Mouse (Mus musculus) E14TG2a.4 (cell line): ENCODE measurements around the gene Pitpna.

ENCODE experiments used
- H3K27me3 ChIP-seq: 2 replicates; pipeline ENCODE4 v1.6.1; 2014; ENCODE audit warnings: low read length, control low read depth; ENCODE audit not compliant: insufficient read depth
- H3K36me3 ChIP-seq: 2 replicates; pipeline ENCODE4 v1.6.1; 2014; ENCODE audit warnings: low read length, control low read depth; ENCODE audit not compliant: insufficient read depth
- H3K4me1 ChIP-seq: replicated peaks from 2 replicates; pipeline ENCODE4 v1.6.1; 2014; ENCODE audit warnings: low read depth, low read length, control low read depth
- H3K4me3 ChIP-seq: replicated peaks from 2 replicates; pipeline ENCODE4 v1.5.1; 2014; ENCODE audit warnings: mild to moderate bottlenecking, low read length
- H3K9me3 ChIP-seq: 2 replicates; pipeline ENCODE4 v1.6.1; 2014; ENCODE audit warnings: low read length, control low read depth
- CTCF ChIP-seq: conservative IDR thresholded peaks from 2 replicates; pipeline ENCODE4 v1.5.1; 2014; ENCODE audit warnings: low read length
- NANOG ChIP-seq: IDR thresholded peaks from 2 replicates; pipeline ENCODE4 v1.6.1; 2014; ENCODE audit warnings: borderline replicate concordance, low read length, mixed read lengths
- POU5F1 ChIP-seq: IDR thresholded peaks from 2 replicates; pipeline ENCODE4 v1.6.1; 2014; ENCODE audit warnings: low read length, borderline replicate concordance

Gene Pitpna

GRCm38 (mm10) chr11:75560530-75561409 is 27.1 kb upstream of the Pitpna start:
- Histone ChIP-seq H3K27me3 (no peaks in the 10 kb centered on the region), H3K36me3 (peaks cover 49% of the 10 kb centered on the region), H3K4me3 (no peak overlapping the region), H3K4me1 (peaks cover 40% of the 10 kb centered on the region), H3K9me3 (no peaks in the 10 kb centered on the region)
- no peak for TF ChIP-seq NANOG
- no peak for TF ChIP-seq POU5F1
- TF ChIP-seq CTCF, result no peak

GRCm38 (mm10) chr11:75561410-75561791 is 26.5 kb upstream of the Pitpna start:
- H3K4me3 ChIP-seq, result no peak overlapping the region
- TF ChIP-seq CTCF (no peak), POU5F1 (no peak), NANOG (no peak)
- H3K36me3 ChIP-seq, result peaks cover 54% of the 10 kb centered on the region
- H3K27me3 ChIP-seq, result no peaks in the 10 kb centered on the region
- no peaks in the 10 kb centered on the region for H3K9me3 ChIP-seq
- peaks cover 36% of the 10 kb centered on the region for H3K4me1 ChIP-seq

- Histone ChIP-seq H3K4me1 (peaks cover 22% of the 10 kb centered on the region), H3K27me3 (no peaks in the 10 kb centered on the region), H3K36me3 (peaks cover 68% of the 10 kb centered on the region), H3K4me3 (no peak overlapping the region), H3K9me3 (no peaks in the 10 kb centered on the region)
- TF ChIP-seq CTCF (no peak), POU5F1 (no peak), NANOG (no peak)
These were observed 25.1 kb upstream of the Pitpna start for GRCm38 (mm10) chr11:75562840-75563239.

GRCm38 (mm10) chr11:75563851-75564548 is 23.9 kb upstream of the Pitpna start:
- no peaks in the 10 kb centered on the region for H3K9me3 ChIP-seq
- no peaks in the 10 kb centered on the region for H3K27me3 ChIP-seq
- H3K4me3 ChIP-seq, result no peak overlapping the region
- peaks cover 78% of the 10 kb centered on the region for H3K36me3 ChIP-seq
- TF ChIP-seq NANOG (no peak), POU5F1 (no peak), CTCF (no peak)
- H3K4me1 ChIP-seq, result peaks cover 11% of the 10 kb centered on the region

GRCm38 (mm10) chr11:75565849-75566248 is 22.0 kb upstream of the Pitpna start:
- Histone ChIP-seq H3K4me3 (no peak overlapping the region), H3K4me1 (peaks cover 6% of the 10 kb centered on the region), H3K36me3 (peaks cover 83% of the 10 kb centered on the region), H3K27me3 (no peaks in the 10 kb centered on the region), H3K9me3 (no peaks in the 10 kb centered on the region)
- TF ChIP-seq CTCF (no peak), NANOG (no peak), POU5F1 (no peak)

GRCm38 (mm10) chr11:75566276-75567196 is 21.4 kb upstream of the Pitpna start:
- H3K4me1 ChIP-seq, result peaks cover 6% of the 10 kb centered on the region
- H3K36me3 ChIP-seq, result peaks cover 79% of the 10 kb centered on the region
- H3K27me3 ChIP-seq, result no peaks in the 10 kb centered on the region
- H3K9me3 ChIP-seq, result no peaks in the 10 kb centered on the region
- TF ChIP-seq CTCF (no peak), POU5F1 (no peak), NANOG (no peak)
- no peak overlapping the region for H3K4me3 ChIP-seq

GRCm38 (mm10) chr11:75567346-75568114 is 20.4 kb upstream of the Pitpna start:
- Histone ChIP-seq H3K9me3 (no peaks in the 10 kb centered on the region), H3K4me3 (no peak overlapping the region), H3K27me3 (no peaks in the 10 kb centered on the region), H3K4me1 (peaks cover 15% of the 10 kb centered on the region), H3K36me3 (peaks cover 72% of the 10 kb centered on the region)
- TF ChIP-seq NANOG (no peak), POU5F1 (no peak), CTCF (no peak)
